Mouse (Mus musculus) heart, postnatal 0 days (tissue): Measurements from ENCODE around the gene Atp2a1. TPM values are rescaled to one million over a fixed set of nuclear protein-coding genes. Genes with fewer than 3 reads are reported as not detected.
A peak's percentile ranks its signal among the peaks of the same experiment; 100 is the strongest.

Source experiments
- ATAC-seq: fragments of 200-750 bp; cut with Nextera tagmentation; 2 replicates; pipeline ENCODE4 v1.8.0; 2017; ENCODE audit warnings: low read depth, moderate number of reproducible peaks, moderate library complexity; ENCODE audit not compliant: insufficient read depth
- DNase-seq: peaks from one replicate; pipeline ENCODE4 v3.0.0-alpha.2; 2016; ENCODE audit warnings: low spot score
- H3K27ac ChIP-seq: fragments of 300-500 bp; sonication (generic); 2 replicates; pipeline ENCODE4 v1.5.1; 2014; ENCODE audit warnings: low read depth, mild to moderate bottlenecking
- H3K27me3 ChIP-seq: fragments of 300-500 bp; sonication (generic); 2 replicates; pipeline ENCODE4 v1.6.1; 2014; ENCODE audit warnings: low read length, mixed read lengths; ENCODE audit not compliant: control insufficient read depth, insufficient read depth
- H3K36me3 ChIP-seq: fragments of 300-500 bp; sonication (generic); replicated peaks from 2 replicates; pipeline ENCODE4 v1.6.1; 2014; ENCODE audit warnings: low read length, mixed read lengths; ENCODE audit not compliant: control insufficient read depth, insufficient read depth
- H3K4me1 ChIP-seq: fragments of 300-500 bp; sonication (generic); 2 replicates; pipeline ENCODE4 v1.6.1; 2014; ENCODE audit warnings: antibody characterized with exemption; ENCODE audit not compliant: control insufficient read depth, insufficient read depth
- H3K4me2 ChIP-seq: fragments of 300-500 bp; sonication (generic); 2 replicates; pipeline ENCODE4 v1.6.1; 2014; ENCODE audit warnings: low read depth, mild to moderate bottlenecking, low read length, moderate library complexity
- H3K4me3 ChIP-seq: fragments of 300-500 bp; sonication (generic); 2 replicates; pipeline ENCODE4 v1.5.1; 2014; ENCODE audit warnings: low read depth, low read length
- H3K9ac ChIP-seq: fragments of 300-500 bp; sonication (generic); replicated peaks from 2 replicates; pipeline ENCODE4 v1.6.1; 2014; ENCODE audit warnings: low read depth, low read length, mixed read lengths
- H3K9me3 ChIP-seq: fragments of 300-500 bp; sonication (generic); replicated peaks from 2 replicates; pipeline ENCODE4 v1.6.1; 2016; ENCODE audit warnings: low read length; ENCODE audit not compliant: control insufficient read depth
- CTCF ChIP-seq: IDR thresholded peaks from 2 replicates; pipeline ENCODE4 v1.5.1; 2016; ENCODE audit warnings: antibody characterized with exemption, control low read depth, low read depth
- EP300 ChIP-seq: IDR thresholded peaks from 2 replicates; pipeline ENCODE4 v1.6.1; 2016; ENCODE audit warnings: antibody characterized with exemption, low read depth
- WGBS: fragments of 180-500 bp; shearing (Covaris S2); extraction: QIAGEN DNeasy Blood & Tissue Kit; methylation state at CpG from one replicate; pipeline ENCODE4 v1.1.7; 2014; 5-methylcytosine and 5-hydroxymethylcytosine counted together
- polyA plus RNA-seq: library from polyadenylated mRNA; unstranded; fragments of >200 nt; fragmentation: Nextera tagmentation; extraction: Ambion mirVana; gene quantifications from 2 replicates; pipeline ENCODE4 v1.2.1, GENCODE M21; 2015
- total RNA-seq: library from RNA; depleted of rRNA; stranded (reverse); fragments of >200 nt; gene quantifications from 2 replicates; pipeline ENCODE4 v1.2.3, GENCODE M21; 2014; ENCODE audit warnings: low replicate concordance

Gene Atp2a1
- total and polyA plus RNA-seq, 2 experiments from 2014 or later, result 0.40 to 0.92 TPM

GRCm38 (mm10) chr7:126467271-126467670 lies 4.4 kb upstream of the Atp2a1 start:
- Histone ChIP-seq H3K9me3 (no peaks in the 10 kb centered on the region), H3K4me1 (peaks cover 23% of the 10 kb centered on the region), H3K4me3 (no peak overlapping the region), H3K36me3 (peaks cover 52% of the 10 kb centered on the region), H3K27me3 (no peaks in the 10 kb centered on the region), H3K4me2 (no peak overlapping the region), H3K9ac (no peak overlapping the region), H3K27ac (no peak overlapping the region)
- peak; percentile 54 for TF ChIP-seq CTCF
- no peak for TF ChIP-seq EP300
- DNase-seq (no peak), ATAC-seq (no peak)
- 67% methylated on average over 5 of the region's 5 CpGs for WGBS

- 85% methylated on average over 5 of the region's 5 CpGs for WGBS
- DNase-seq (no peak), ATAC-seq (no peak)
- Histone ChIP-seq H3K4me1 (peaks cover 23% of the 10 kb centered on the region), H3K36me3 (peaks cover 47% of the 10 kb centered on the region), H3K27me3 (no peaks in the 10 kb centered on the region), H3K4me2 (no peak overlapping the region), H3K27ac (peak overlapping the region; percentile 81), H3K9ac (no peak overlapping the region), H3K4me3 (no peak overlapping the region), H3K9me3 (no peaks in the 10 kb centered on the region)
- no peak for TF ChIP-seq CTCF
- no peak for TF ChIP-seq EP300
Measured at GRCm38 (mm10) chr7:126466707-126467106, 3.8 kb upstream of the Atp2a1 start.

GRCm38 (mm10) chr7:126466116-126466515 lies 3.2 kb upstream of the Atp2a1 start:
- Histone ChIP-seq H3K9me3 (no peaks in the 10 kb centered on the region), H3K4me3 (no peak overlapping the region), H3K9ac (no peak overlapping the region), H3K4me1 (peaks cover 23% of the 10 kb centered on the region), H3K27me3 (no peaks in the 10 kb centered on the region), H3K36me3 (peaks cover 41% of the 10 kb centered on the region), H3K4me2 (no peak overlapping the region), H3K27ac (peak overlapping the region; percentile 81)
- ATAC-seq (no peak), DNase-seq (no peak)
- 49% methylated on average over 9 of the region's 9 CpGs for WGBS
- TF ChIP-seq CTCF (no peak), EP300 (no peak)

GRCm38 (mm10) chr7:126465246-126466030 lies 2.5 kb upstream of the Atp2a1 start:
- ATAC-seq (peak; percentile 80), DNase-seq (peak; percentile 88)
- TF ChIP-seq EP300 (no peak), CTCF (peak; percentile 18; the same call in 1 of the 2 replicates)
- peaks cover 36% of the 10 kb centered on the region for H3K36me3 ChIP-seq
- no peaks in the 10 kb centered on the region for H3K9me3 ChIP-seq
- peaks cover 23% of the 10 kb centered on the region for H3K4me1 ChIP-seq
- no peak overlapping the region for H3K9ac ChIP-seq
- peak overlapping the region; percentile 81 for H3K27ac ChIP-seq
- H3K27me3 ChIP-seq, result no peaks in the 10 kb centered on the region
- H3K4me3 ChIP-seq, result no peak overlapping the region
- 8% methylated on average over 7 of the region's 7 CpGs for WGBS
- H3K4me2 ChIP-seq, result no peak overlapping the region

GRCm38 (mm10) chr7:126464836-126465235 lies 1.9 kb upstream of the Atp2a1 start:
- DNase-seq, result peak; percentile 67
- Histone ChIP-seq H3K9me3 (no peaks in the 10 kb centered on the region), H3K27me3 (no peaks in the 10 kb centered on the region), H3K4me1 (peaks cover 23% of the 10 kb centered on the region), H3K27ac (peak overlapping the region; percentile 81), H3K4me3 (no peak overlapping the region), H3K4me2 (no peak overlapping the region), H3K36me3 (peaks cover 30% of the 10 kb centered on the region), H3K9ac (no peak overlapping the region)
- TF ChIP-seq EP300 (no peak), CTCF (no peak)
- peak; percentile 25; the same call in 1 of the 2 replicates for ATAC-seq
- WGBS, result 24% methylated on average over 5 of the region's 5 CpGs
